ENCODE assay signal across 7 mouse cellular contexts in genomic region chr11:63136205-63136604, GRCm38 (mm10). TPM values are rescaled to one million over a fixed set of nuclear protein-coding genes. Genes with fewer than 3 reads are reported as not detected.
A peak's percentile ranks its signal among the peaks of the same experiment; 100 is the strongest.
DNase-seq lines count a peak whose midpoint lies in the region; ATAC-seq and TF ChIP-seq lines count a peak whose summit lies in the region.

No protein-coding gene starts in this region.

- no peaks in the 10 kb centered on the region for H3K36me3 ChIP-seq in neural tube, embryonic 15.5 days

- TF ChIP-seq CTCF in embryonic fibroblast, embryonic 13.5 days (IDR thresholded peaks at IDR 0.05; ENCODE audit: borderline replicate concordance, insufficient read depth, low read length) = no peak

- H3K4me3 ChIP-seq in neural tube, embryonic 15.5 days (replicated peaks) = no peak overlapping the region
- H3K4me3 ChIP-seq in embryonic fibroblast, embryonic 13.5 days (ENCODE audit: insufficient read depth, low read length) = no peak overlapping the region

- no peak for ATAC-seq in neural tube, embryonic 15.5 days (ENCODE audit: low FRiP score)

- H3K27me3 ChIP-seq in neural tube, embryonic 15.5 days (replicated peaks) = peaks cover 36% of the 10 kb centered on the region

- H3K4me1 ChIP-seq in neural tube, embryonic 15.5 days = peaks cover 44% of the 10 kb centered on the region
- H3K4me1 ChIP-seq in embryonic fibroblast, embryonic 13.5 days (ENCODE audit: control insufficient read depth, insufficient read depth, low read length) = peaks cover 14% of the 10 kb centered on the region

- H3K4me2 ChIP-seq in neural tube, embryonic 15.5 days = no peak overlapping the region

- no peak overlapping the region for H3K9ac ChIP-seq in neural tube, embryonic 15.5 days (replicated peaks)

- TF ChIP-seq POLR2A in embryonic fibroblast, embryonic 13.5 days (IDR thresholded peaks at IDR 0.05; ENCODE audit: low read depth, low read length) = no peak

- peak overlapping the region; percentile 24 for H3K27ac ChIP-seq in neural tube, embryonic 15.5 days (replicated peaks)
- H3K27ac ChIP-seq in embryonic fibroblast, embryonic 13.5 days (ENCODE audit: insufficient read depth, low read length) = peak overlapping the region; percentile 10

- no peaks in the 10 kb centered on the region for H3K9me3 ChIP-seq in neural tube, embryonic 15.5 days (replicated peaks)

- DNase-seq in neural tube, embryonic 10.5 days (ENCODE audit: extremely low spot score, low spot score) = no peak
- peak; percentile 66 to 67 for DNase-seq in kidney, adult 8-10 months
- DNase-seq in lung, postnatal 4 days = peak; percentile 78 to 85
- DNase-seq in cerebellum, adult 11-12 months = no peak
- DNase-seq in urinary bladder, adult 18-20 months (ENCODE audit: low spot score in 2 of 2) = no peak

- 70% methylated on average over 6 of the region's 6 CpGs for WGBS in neural tube, embryonic 15.5 days

RNA-seq across cellular contexts. Expression of gene Pmp22, which starts 7.4 kb away (rescaled TPM):
- 43.7 and 54.5 TPM in 2 replicates for polyA plus RNA-seq in neural tube, embryonic 15.5 days (2015; fragmentation: Nextera tagmentation; extraction: Ambion mirVana)
- polyA plus RNA-seq in embryonic fibroblast, embryonic 13.5 days (2011; ENCODE audit: insufficient read length, low read depth, missing spikeins) = 124 and 179 TPM in 2 replicates

Comparison
In these comparisons a context has a peak if more than half of its experiments do, and no peak if none do; other contexts are left out.
1. DNase-seq: peak in kidney, adult 8-10 months (2 of 2) and lung, postnatal 4 days (2 of 2); none in neural tube, embryonic 10.5 days (single experiment), cerebellum, adult 11-12 months (single experiment) and urinary bladder, adult 18-20 months (0 of 2).